Mouse (Mus musculus): ENCODE measurements at regions not wholly inside any gene's neighbourhood (a gene's known extent, or its start where the extent isn't known, plus 50 kb on each side); places are given as distances from the start of the nearest gene placed in this dataset.

- no peak for DNase-seq
Measured at GRCm38 (mm10) chr10:68378212-68378611, 99.7 kb upstream of the Arid5b start.

GRCm38 (mm10) chr10:68377479-68377878, 98.9 kb upstream of the Arid5b start:
- DNase-seq: no peak

- DNase-seq: no peak
Measured at GRCm38 (mm10) chr10:68373875-68374274, 95.3 kb upstream of the Arid5b start.

GRCm38 (mm10) chr10:68371785-68372184, 93.2 kb upstream of the Arid5b start:
- no peak for DNase-seq

- no peak for DNase-seq
Measured at GRCm38 (mm10) chr10:68370986-68371385, 92.4 kb upstream of the Arid5b start.

GRCm38 (mm10) chr10:68366796-68367195, 88.3 kb upstream of the Arid5b start:
- DNase-seq: no peak

- no peak for DNase-seq
Measured at GRCm38 (mm10) chr10:68360765-68361483, 82.4 kb upstream of the Arid5b start.

- peak in 1 of 2 experiments; percentile 5 for DNase-seq
Measured at GRCm38 (mm10) chr10:68359135-68359534, 80.6 kb upstream of the Arid5b start.

GRCm38 (mm10) chr10:68356973-68357372, 78.4 kb upstream of the Arid5b start:
- no peak for DNase-seq

GRCm38 (mm10) chr10:68356521-68356920, 78.0 kb upstream of the Arid5b start:
- no peak for DNase-seq

GRCm38 (mm10) chr10:68356093-68356485, 77.5 kb upstream of the Arid5b start:
- DNase-seq: no peak

- no peak for DNase-seq
Measured at GRCm38 (mm10) chr10:68355471-68356092, 77.0 kb upstream of the Arid5b start.

GRCm38 (mm10) chr10:68354335-68355231, 76.0 kb upstream of the Arid5b start:
- peak in 1 of 2 experiments; percentile 2 for DNase-seq

- no peak for DNase-seq
Measured at GRCm38 (mm10) chr10:68353692-68354232, 75.2 kb upstream of the Arid5b start.

GRCm38 (mm10) chr10:68351841-68352555, 73.5 kb upstream of the Arid5b start:
- no peak for DNase-seq

- no peak for DNase-seq
Measured at GRCm38 (mm10) chr10:68351441-68351840, 72.9 kb upstream of the Arid5b start.

- no peak for DNase-seq
Measured at GRCm38 (mm10) chr10:68350798-68351197, 72.3 kb upstream of the Arid5b start.

GRCm38 (mm10) chr10:68347806-68348205, 69.3 kb upstream of the Arid5b start:
- DNase-seq: no peak

GRCm38 (mm10) chr10:68344991-68345720, 66.6 kb upstream of the Arid5b start:
- DNase-seq: no peak

- DNase-seq: no peak
Measured at GRCm38 (mm10) chr10:68344211-68344610, 65.7 kb upstream of the Arid5b start.

GRCm38 (mm10) chr10:68334054-68334453, 55.5 kb upstream of the Arid5b start:
- DNase-seq: no peak
